Mouse (Mus musculus): Measurements from ENCODE around the gene Ptafr.

- no peak for TF ChIP-seq POLR2A (IDR thresholded peaks at IDR 0.05; ENCODE audit: low read depth, low read length)
- peak; percentile 59; the same call in 1 of the 2 replicates for TF ChIP-seq CTCF (IDR thresholded peaks at IDR 0.05; ENCODE audit: extremely low read depth, insufficient read depth, insufficient read length, insufficient replicate concordance)
Observed at GRCm38 (mm10) chr4:132628830-132629229, 65.0 kb downstream of the Ptafr start.
